Mouse (Mus musculus) kidney, embryonic 16.5 days (tissue): ENCODE results near the gene Sprr2d. TPM values are rescaled to one million over a fixed set of nuclear protein-coding genes. Genes with fewer than 3 reads are reported as not detected.

Experiments
- polyA plus RNA-seq: library from polyadenylated mRNA; unstranded; fragments of >200 nt; fragmentation: Nextera tagmentation; extraction: Ambion mirVana; gene quantifications from 2 replicates; pipeline ENCODE4 v1.2.1, GENCODE M21; 2015

Sprr2d gene
- polyA plus RNA-seq, 1 experiment from 2014 or later = not detected

Other genes starting within 250 kb of the Sprr2d start
- gene Prr9, start 215.2 kb upstream of the Sprr2d start, polyA plus RNA-seq = not detected in 2 replicates
- not detected in 2 replicates for gene Lelp1, start 196.4 kb upstream of the Sprr2d start, polyA plus RNA-seq
- gene Sprr2a1, start 123.3 kb upstream of the Sprr2d start, polyA plus RNA-seq = 0.12 TPM in 1 of 2 replicates, not detected in the other
- gene Sprr2a2, start 123.2 kb upstream of the Sprr2d start, polyA plus RNA-seq = 2.8 and 3.6 TPM in 2 replicates
- 0.49 and 0.69 TPM in 2 replicates for gene Sprr2a3, start 53.7 kb upstream of the Sprr2d start, polyA plus RNA-seq
- gene Sprr2b, start 22.5 kb upstream of the Sprr2d start, polyA plus RNA-seq = not detected in 2 replicates
- not detected in 2 replicates for gene Sprr2e, start 13.0 kb downstream of the Sprr2d start, polyA plus RNA-seq
- gene Sprr2f, start 26.0 kb downstream of the Sprr2d start, polyA plus RNA-seq = 38.9 and 39.7 TPM in 2 replicates
- gene Sprr2h, start 46.5 kb downstream of the Sprr2d start, polyA plus RNA-seq = not detected in 2 replicates
- not detected in 2 replicates for gene Sprr2i, start 68.9 kb downstream of the Sprr2d start, polyA plus RNA-seq
- gene Sprr2j-ps, start 78.9 kb downstream of the Sprr2d start, polyA plus RNA-seq = not detected in 2 replicates
- 8.3 and 22.7 TPM in 2 replicates for gene Gm9774, start 90.3 kb downstream of the Sprr2d start, polyA plus RNA-seq
- not detected in 2 replicates for gene Sprr2k, start 93.4 kb downstream of the Sprr2d start, polyA plus RNA-seq
- gene Sprr1b, start 99.6 kb downstream of the Sprr2d start, polyA plus RNA-seq = 0.30 TPM in 1 of 2 replicates, not detected in the other
- gene Sprr3, start 119.6 kb downstream of the Sprr2d start, polyA plus RNA-seq = not detected in 2 replicates
- 45.9 TPM in 2 replicates for gene Sprr1a, start 146.8 kb downstream of the Sprr2d start, polyA plus RNA-seq
- gene Sprr4, start 161.4 kb downstream of the Sprr2d start, polyA plus RNA-seq = not detected in 2 replicates
- not detected in 2 replicates for gene 2310046K23Rik, start 195.4 kb downstream of the Sprr2d start, polyA plus RNA-seq
- 0.64 and 1.4 TPM in 2 replicates for gene Ivl, start 234.6 kb downstream of the Sprr2d start, polyA plus RNA-seq
- gene Smcp, start 249.9 kb downstream of the Sprr2d start, polyA plus RNA-seq = not detected in 2 replicates